Mouse (Mus musculus) mouse trophoblast stem cell (cell line): ENCODE data around the gene Enkd1.

Source experiments
- in situ Hi-C, 2 experiments: fragments of 300-500 bp; cut with MseI, MboI; formaldehyde crosslinking; loops; 2 replicates in 1 of 2; 3 replicates in 1 of 2; pipeline ENCODE4 v1.15.1; 2025

Enkd1 gene

DNA sequence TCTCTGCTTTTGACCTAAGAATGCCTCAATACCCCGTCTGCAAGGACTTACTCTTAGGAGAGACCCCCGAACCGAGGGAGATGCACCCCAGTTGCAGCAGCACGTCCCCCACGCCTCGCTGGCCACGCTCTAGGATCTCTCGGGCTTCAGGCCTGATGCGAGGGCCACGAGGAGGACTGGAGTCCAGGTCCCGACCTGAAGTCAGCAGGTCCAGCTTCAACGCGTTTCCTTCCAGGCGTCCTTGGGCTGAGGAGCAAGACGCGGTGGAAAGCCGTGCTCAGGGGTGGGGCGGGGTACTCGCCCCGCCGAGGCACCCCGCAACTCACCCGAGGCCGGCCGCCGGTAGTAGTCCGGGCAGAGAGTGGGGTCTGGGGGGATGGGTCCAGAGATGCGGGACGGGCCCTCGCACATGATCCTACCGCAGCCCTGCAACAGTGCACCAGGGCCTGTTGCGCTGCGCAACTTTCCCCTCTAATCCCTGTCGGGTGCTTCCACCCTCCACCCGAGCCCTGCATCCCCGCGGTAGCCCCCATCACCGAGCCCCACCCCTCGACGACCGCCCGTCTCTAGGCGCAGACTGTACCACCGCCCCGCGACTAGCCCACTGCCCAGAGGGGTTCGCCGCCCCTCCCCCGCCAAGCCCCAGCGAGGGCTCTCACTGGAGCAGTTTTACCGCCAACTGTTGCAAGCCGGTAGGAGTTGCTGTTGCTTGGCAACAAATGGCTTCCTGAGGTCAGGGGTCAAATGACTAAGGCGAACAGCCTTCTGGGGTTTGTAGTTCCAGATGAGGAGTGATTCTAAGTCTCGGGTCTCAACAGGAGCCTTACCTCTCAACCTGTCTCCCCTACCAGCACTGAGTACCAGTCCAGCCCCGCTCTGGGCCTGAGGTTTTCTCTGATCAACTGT lies at the start of gene Enkd1, which contains the start of gene 4933405L10Rik:
Gene Enkd1, minus strand, starts transcription at position 713 of the 906 bp plus-strand sequence.
Gene 4933405L10Rik, plus strand, starts transcription at position 158 of the 906 bp plus-strand sequence.
- in situ Hi-C loops: no loop called here

DNA sequence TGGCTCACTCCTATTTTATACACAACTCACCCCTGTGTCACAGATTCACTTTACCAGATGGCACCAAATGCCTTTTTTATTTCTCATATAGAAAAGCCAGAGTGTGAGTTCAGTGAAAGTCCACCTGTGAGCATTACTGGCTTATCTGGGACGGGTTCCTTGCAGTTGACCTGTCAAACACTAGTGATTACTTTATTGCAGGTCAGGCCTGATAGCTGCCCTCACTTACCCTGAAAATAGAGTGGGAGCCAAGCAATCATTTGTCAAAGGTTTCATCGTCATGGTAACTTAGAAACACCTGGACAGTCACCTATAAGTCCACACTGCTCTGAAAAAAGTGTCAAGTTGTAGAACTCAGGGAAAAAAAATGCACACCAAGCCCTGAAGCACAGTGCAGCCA lies 46.7 kb upstream of the Enkd1 start:
- in situ Hi-C loops: loop anchor here in 1 of 2 experiments (5.0 kb wide), 1 partner anchor 37 kb away; no protein-coding TSS in a partner anchor

DNA sequence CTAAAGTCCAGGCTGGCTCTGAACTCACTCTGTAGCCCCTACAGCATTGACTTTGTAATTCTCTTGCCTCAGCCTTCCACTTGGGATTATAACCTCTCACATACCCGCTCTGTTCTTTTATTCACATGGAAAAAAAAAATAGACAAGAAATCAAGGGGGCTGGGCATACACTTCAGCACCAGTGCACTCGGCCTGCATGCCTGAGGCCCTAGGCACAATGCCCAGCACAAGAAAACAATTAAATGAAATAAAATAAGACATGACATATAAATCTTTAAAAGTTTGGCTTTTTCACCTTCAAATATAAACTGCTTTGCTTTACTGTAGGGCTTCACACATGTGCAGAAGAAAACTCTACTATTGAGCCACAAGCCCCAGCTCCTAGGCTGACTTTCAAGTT lies 45.9 kb upstream of the Enkd1 start:
- in situ Hi-C loops: loop anchor here in 1 of 2 experiments (5.0 kb wide), 1 partner anchor 37 kb away; no protein-coding TSS in a partner anchor

DNA sequence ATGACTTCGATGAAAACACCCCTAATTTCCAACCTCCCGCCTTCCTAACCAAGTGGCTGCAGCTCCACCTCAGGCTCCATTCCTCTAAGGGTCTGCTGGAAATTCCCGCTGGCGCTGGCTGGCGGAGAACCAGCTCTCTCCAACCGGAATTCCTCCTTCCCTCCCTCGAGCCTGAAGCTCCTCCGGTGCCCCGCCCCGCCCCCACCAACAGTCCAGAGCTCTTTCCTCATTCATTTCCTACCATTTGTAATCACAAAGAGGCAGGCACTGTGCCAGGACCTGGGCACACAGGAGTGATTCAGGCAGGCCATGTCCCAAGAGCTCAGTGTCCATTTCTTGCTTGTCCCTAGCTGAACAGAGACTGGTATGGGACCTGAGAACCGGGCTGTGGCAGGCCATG lies 42.6 kb upstream of the Enkd1 start:
- in situ Hi-C loops: loop anchor here in 1 of 2 experiments (5.0 kb wide), 1 partner anchor 33 kb away; no protein-coding TSS in a partner anchor

DNA sequence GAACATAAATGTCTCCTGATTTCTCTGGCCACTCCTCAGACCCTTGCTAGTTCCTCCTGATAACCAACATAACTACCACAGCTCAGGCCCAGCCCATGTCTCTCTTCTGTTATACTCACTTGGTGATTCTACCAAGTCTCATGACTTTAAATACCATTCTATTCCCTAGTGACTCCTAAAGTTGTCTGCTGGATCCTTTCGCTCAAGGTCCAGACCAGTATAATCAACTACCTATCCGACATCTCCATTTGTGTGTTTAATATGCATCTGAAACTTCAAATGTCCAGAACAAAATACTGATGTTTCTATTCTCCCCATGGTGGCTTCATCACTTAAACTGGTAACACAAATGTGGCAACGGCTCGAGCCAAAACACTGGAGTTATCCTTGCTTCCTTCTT lies 35.3 kb upstream of the Enkd1 start:
- in situ Hi-C loops: no loop called here

DNA sequence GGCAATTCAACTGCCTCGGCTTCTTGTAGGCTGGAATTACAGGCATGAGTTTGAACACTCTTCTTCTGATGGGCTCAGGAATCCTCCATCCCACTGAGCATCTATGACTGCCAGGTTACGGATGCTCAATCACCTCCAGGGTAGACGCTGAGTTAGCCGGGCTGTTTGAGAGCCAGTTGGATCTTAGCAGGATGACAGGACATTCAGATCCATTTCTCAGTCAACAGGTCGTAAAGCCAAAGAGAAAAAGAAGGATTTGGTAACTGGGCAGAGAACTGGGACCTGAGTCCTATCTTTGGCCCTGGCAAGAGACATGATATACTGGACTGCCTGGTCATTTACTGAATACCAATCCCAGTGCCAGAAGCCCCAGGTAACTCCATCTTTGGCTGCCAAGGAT lies 31.2 kb upstream of the Enkd1 start:
- in situ Hi-C loops: no loop called here

DNA sequence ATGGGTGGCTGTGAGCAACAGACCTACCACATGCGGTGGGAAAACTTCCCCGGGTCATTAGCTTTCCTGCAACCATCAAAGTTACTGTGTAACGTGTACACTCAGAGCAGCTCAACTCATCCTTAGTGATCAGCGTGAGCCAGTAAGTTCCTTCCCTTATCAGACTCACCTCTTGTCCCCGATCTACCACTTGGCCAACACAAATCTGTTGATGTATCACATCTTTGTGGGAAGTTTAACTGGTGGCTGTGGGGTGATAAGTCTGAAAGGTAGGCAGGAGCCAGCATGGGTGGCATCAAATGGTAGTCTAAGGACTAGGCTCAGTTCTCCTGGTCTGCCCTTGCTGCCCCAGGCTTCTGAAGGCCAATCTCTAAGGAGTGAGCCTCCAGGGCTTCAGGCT lies 24.2 kb upstream of the Enkd1 start:
- in situ Hi-C loops: no loop called here

DNA sequence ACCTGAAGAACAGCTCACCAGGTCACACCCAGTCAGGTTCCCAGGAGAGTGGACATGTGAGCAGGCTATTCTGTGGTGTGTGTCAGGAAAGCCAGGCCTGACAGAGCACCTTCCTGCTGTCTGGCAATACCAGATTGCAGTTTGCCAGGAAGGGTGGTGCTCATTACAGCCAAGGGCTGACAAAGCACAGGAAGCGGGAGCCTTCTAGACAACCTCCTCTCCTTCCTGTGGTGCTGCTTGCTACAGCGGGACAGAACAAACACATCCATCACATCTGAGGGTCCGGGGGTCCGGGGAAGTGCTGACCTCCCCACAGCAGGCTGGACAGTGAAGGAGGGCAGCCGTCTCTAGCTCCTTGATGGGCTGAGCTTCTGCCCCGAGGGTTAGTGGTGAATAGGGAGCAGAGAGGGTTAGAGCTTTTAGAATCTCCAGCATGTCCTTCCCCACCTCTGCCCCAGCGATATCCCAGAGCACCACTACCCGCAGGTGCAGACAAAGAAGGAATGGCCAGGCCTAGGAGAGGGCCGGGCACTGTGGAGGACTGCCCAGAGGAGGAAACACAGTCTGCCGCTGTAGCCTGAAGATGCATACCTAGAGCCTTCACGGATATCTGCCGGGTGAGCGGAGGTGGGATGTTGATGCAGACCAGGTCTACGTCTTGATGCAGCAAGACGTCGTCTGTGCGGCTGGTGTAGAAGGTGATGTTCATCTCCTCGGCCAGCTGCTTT lies 19.6 kb upstream of the Enkd1 start:
- in situ Hi-C loops: no loop called here

DNA sequence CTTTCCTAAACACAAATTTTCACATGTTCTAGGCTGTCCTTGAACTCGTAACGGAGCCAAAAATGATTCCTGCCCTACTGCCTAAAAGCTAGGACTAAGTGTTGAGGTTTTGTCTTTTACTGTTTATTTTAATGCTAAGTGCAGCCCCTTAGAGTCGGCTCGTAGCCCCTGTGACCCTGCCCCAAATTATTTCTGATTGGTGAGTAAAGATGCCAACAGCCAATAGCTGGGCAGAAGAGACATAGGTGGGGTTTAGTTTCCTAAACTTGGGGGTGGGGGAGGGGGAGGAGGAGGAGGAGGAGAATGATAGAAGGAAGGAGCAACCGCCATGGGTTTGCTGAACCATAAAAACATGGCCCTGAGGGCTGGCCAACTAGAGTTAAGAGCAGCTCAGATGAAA lies 17.7 kb upstream of the Enkd1 start:
- in situ Hi-C loops: no loop called here

DNA sequence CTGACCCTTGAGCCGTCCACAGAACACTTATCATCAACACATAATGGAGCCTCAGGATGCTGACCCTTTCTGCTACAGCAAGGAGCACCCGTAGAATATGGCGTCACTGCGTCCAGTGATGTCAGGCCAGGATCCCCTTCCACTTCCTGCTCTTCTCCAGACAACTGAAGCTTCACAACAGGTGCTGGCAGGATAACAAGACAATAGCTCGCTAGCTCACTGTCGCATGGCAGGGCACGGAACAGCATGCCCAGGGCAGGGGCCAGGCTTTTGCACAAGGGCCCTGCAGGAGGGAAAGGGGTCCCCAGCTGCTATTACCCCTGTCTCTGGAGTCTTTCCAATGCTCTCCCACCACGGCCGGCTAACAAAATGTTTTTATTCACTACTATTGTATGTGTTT lies 14.9 kb upstream of the Enkd1 start:
- in situ Hi-C loops: no loop called here

DNA sequence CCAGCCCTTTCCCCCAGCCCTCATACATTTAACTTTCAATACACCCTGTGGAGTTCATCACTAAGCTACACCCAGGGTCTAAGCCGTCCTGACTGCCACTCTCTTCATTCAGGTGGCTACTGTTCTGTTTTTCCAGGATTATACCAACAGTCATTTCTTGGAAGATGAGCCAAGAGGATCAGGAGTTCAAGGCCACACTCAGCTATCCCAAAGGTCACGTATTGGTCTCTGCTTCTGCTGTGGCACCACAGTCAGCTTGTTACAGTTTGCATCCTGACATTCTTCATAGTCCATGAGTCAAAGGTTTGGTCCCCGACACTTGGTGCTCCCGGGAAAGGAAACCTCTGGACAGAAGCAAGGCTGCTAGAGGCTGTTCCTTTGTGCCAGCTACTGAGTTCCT lies 11.6 kb upstream of the Enkd1 start:
- in situ Hi-C loops: loop anchor here in 1 of 2 experiments (5.0 kb wide), 1 partner anchor 33 kb away; no protein-coding TSS in a partner anchor

DNA sequence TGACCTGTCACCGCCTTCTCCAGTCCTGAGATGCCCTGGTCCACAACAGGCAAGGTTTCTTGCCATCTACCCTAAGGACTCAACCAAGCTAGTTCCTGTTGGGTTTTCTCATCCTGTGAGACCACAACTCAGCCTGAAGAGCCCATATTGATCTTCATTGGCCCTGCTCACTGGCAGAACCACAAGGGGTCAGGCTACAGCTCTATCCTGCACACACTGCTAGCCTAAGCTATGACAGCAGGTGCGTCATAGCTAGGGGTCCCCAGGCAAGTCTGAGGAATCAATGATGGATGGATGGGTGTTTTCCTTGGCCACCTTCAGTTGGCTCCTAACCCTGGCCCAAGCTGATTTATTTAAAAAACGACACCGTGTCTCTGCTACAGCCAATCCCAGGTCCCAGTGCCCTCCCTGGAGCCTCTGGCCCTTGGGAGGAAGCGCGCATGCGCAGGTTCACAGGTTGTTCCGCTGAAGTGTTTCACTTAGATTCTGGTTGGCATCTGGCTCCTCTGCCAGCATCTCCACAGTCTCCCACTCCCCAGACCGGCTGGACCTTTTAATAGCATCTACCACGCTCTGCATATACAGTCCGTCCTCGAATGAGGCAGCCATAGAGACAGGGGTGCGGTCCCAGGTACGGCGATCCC lies 8.4 kb upstream of the Enkd1 start:
- in situ Hi-C loops: loop anchor here in 1 of 2 experiments (5.0 kb wide), 1 partner anchor 36 kb away; no protein-coding TSS in a partner anchor

DNA sequence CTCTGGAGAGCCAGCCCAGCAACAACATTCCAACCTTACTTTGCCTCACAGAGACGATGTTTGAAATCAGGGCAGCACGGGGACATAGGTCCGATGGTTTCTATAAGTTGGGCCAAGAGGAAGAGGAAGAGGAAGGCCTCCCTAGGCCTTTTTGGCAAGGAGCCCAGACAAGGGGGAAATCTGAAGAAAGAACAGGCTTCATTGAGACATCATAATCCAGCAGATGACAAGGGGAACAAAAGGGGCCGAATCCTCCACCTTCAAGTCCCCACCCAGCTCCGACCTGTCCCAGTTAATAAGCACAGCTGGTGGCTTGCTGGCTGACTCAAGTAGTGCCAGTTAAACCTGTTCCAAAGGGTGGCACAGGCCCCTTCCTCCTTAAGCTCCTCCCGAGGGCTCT lies 7.0 kb upstream of the Enkd1 start:
- in situ Hi-C loops: loop anchor here in 1 of 2 experiments (5.0 kb wide), 1 partner anchor 37 kb away; no protein-coding TSS in a partner anchor

DNA sequence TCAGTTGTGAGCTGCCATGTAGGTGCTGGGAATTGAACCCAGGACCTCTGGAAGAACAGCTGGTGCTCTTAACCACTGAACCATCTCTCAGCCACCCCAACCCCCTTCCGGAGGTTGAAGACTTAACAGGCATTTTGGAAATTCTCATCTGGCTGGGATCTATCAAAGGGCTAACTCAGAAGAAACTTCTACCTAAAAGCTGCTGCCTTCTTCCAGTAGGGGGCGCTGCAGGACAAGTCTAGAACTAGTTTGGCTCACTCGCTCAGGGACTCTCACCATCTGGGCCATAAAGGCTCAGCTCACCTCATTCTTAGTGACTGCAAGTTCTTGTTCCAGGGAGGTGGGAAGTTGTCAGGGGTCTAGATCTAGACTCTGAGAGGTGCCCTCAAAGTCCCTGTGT lies 6.1 kb upstream of the Enkd1 start:
- in situ Hi-C loops: no loop called here

DNA sequence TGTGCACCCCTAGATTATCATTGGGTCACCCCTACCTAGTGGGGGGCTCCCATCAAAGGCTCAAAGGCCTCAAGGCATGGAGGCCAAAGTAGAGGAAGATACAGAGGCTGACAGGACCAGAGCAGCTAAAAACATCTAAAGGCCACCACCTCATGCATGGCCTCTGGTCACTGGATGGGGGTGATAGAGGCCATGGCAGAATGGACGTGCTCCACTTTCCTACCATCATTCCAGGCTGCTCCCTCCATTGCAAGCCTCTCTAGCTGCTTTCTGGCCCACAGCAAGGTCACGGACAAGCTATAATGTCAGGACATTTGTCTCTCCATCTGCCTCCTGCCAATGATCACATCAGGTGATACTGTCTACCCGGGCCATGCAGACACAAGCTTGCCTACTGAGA lies 4.3 kb upstream of the Enkd1 start:
- in situ Hi-C loops: no loop called here

DNA sequence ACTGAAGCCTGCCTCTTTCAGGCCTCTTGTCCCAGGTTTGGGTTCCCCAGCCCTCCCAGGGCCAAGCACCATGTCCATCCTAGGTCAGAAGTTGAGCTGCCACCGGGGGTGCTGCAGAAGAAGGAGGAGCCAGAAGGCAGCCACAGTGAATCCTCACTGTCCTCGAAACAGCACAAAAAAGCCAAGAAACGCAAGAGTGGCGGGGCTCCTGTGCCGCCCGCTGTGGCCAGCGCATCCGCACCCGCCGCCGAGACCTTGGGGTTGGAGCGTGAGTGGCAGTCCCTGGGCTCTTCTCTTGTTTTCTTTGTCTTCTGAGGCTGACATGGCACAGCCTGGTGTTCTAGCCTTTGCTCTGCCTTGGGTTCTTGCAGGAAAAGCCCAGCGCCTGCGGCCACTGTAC lies 1.3 kb upstream of the Enkd1 start:
- in situ Hi-C loops: no loop called here

DNA sequence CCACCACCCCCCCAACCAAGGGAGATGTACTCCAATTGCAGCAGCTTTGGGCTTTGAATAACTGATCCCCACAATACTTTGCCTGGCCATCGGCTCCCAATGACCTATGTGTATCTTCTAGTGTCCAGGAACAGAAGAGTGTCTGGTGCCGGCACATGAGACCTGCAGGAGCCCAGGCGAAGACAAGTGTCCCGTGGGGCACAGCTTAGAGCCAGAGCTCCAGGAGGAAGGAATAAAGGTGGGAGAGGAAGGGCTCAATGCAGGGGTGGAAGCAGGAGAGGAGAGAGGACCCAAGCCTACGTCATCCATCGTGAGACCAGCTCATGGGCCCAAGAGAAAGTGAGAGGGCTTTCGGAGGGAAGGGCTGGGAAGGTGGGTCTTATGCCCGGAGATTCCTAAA lies 665 bp upstream of the Enkd1 start:
- in situ Hi-C loops: no loop called here

DNA sequence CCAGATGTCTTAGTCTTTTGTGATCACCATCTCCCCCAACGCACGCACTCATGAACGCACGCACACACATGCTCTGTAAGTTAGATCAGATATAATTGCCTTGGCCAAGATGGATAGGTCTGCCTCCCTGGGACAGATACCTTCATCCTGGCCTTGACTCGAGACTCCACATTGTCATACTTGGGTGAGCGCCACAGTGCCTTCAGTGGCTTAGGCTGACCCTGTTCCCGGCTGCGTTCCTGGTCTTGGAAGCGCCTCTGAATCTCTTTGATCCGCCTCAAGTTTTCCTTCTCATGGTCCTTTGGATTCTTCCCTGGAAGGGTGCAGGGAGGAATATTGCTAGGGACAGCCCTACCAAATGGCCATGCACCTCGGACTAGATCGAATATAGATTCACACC lies 1.6 kb downstream of the Enkd1 start:
- in situ Hi-C loops: no loop called here

DNA sequence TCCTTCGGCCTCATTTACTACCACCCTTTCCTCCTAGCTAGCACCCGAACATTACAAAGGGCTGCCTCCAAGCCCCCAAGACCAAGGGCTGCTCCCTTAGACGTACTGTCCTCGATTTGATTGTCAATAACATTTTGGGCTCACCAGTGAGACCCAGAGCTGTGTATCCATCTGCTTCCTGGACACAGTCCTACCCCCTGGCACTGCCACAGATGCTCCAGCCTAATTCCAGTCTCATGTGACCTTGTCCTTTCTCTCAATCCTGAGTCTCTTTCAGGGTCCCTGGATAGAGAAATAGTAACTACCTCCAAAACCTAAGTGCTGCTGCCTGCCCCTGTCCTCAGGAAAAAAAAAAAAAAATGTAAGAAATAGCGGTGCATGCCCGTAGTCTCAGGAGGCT lies 3.1 kb downstream of the Enkd1 start:
- in situ Hi-C loops: no loop called here

DNA sequence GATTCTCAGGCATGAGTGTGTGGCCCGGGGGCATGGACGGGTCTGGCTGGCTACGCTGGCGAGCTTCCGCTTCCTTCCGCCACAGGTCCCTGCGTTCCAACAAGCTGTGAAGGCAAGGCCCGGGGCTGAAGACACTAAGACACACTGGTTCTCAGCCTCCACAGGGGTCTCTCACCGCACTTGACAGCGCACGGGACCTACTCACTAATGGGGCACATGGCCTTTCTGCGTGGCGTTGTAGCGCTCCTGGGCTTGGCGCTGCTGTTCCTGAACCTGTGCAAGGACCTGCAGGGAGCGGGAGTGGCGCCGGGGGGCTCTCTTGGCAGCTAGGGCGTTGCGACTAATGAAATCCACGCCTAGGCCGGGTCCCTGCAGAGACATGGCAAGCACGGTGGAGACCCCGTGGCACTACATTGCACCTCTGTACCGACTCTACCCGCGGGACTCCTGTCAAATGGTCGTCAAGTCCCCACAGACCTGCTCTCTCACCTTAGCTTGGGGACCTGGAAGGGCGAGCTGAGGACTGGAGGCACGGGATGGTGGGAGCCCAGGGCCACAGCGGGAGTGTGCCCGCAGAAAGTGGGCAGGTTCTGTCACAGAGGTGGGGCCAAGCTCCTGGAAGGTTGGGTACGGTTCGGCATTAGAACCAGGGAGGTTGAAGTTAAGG lies 3.7 kb downstream of the Enkd1 start:
- in situ Hi-C loops: no loop called here

DNA sequence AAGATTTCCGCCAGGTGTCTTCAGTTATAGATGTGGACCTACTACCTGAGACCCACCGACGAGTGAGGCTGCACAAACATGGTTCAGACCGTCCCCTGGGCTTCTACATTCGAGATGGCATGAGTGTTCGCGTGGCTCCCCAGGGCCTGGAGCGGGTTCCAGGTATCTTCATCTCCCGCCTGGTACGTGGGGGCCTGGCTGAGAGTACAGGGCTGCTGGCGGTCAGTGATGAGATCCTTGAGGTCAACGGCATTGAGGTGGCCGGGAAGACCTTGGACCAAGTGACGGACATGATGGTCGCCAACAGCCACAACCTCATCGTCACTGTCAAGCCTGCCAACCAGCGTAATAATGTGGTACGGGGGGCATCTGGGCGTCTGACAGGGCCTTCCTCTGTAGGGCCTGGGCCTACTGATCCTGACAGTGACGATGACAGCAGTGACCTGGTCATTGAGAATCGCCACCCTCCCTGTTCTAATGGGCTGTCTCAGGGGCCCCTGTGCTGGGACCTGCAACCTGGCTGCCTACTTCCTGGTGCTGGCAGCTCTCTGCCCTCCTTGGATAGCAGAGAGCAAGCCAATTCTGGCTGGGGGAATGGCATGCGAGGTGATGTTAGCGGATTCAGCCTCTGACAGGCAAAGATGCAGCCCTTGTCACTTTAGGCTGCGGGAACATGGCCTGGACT lies 5.1 kb downstream of the Enkd1 start:
- in situ Hi-C loops: no loop called here
